Mouse (Mus musculus) ES-Bruce4 (cell line): ENCODE measurements at regions not wholly inside any gene's neighbourhood (a gene's known extent, or its start where the extent isn't known, plus 50 kb on each side); places are given as distances from the start of the nearest gene placed in this dataset.

ENCODE experiments used
- CTCF ChIP-seq: IDR thresholded peaks from one replicate; pipeline ENCODE4 v1.8.1; 2011; ENCODE audit warnings: low read depth, low read length
- EP300 ChIP-seq: IDR thresholded peaks from 2 replicates; pipeline ENCODE4 v1.6.1; 2011; ENCODE audit warnings: low read depth, low read length; ENCODE audit not compliant: insufficient read depth
- POLR2A ChIP-seq: IDR thresholded peaks from one replicate; pipeline ENCODE4 v1.8.1; 2011; ENCODE audit warnings: low read length; ENCODE audit not compliant: insufficient read depth

- TF ChIP-seq CTCF: no peak
- TF ChIP-seq POLR2A: no peak
- no peak for TF ChIP-seq EP300
Observed at GRCm38 (mm10) chr3:154414358-154414757, 83.9 kb upstream of the Lhx8 start.
